Mouse (Mus musculus) heart, adult 8-10 months (tissue): Measurements from ENCODE around the gene Aox1. TPM values are rescaled to one million over a fixed set of nuclear protein-coding genes. Genes with fewer than 3 reads are reported as not detected.

Experiments
- DNase-seq: peaks from one replicate; pipeline ENCODE4 v3.0.0; 2022; ENCODE audit warnings: low spot score
- total RNA-seq, 4 experiments: library from RNA; stranded (reverse); gene quantifications; 2 replicates each; pipeline ENCODE4 v1.2.4; 2022

The Aox1 gene
- total RNA-seq, 4 experiments from 2014 or later, result 12.9 to 16.6 (median 13.5) TPM

- no peak for DNase-seq
Measured at GRCm38 (mm10) chr1:58065151-58065550, 35.4 kb downstream of the Aox1 start.

GRCm38 (mm10) chr1:58065606-58066005 is 35.9 kb downstream of the Aox1 start:
- peak; percentile 58 for DNase-seq

- no peak for DNase-seq
Measured at GRCm38 (mm10) chr1:58069181-58069580, 39.5 kb downstream of the Aox1 start.

- DNase-seq, result no peak
Measured at GRCm38 (mm10) chr1:58070091-58070490, 40.4 kb downstream of the Aox1 start.

- DNase-seq, result no peak
Measured at GRCm38 (mm10) chr1:58071006-58071405, 41.3 kb downstream of the Aox1 start.

- DNase-seq, result no peak
Measured at GRCm38 (mm10) chr1:58071509-58071908, 41.8 kb downstream of the Aox1 start.

GRCm38 (mm10) chr1:58072416-58072815 is 42.7 kb downstream of the Aox1 start:
- no peak for DNase-seq

GRCm38 (mm10) chr1:58072991-58073730 is 43.4 kb downstream of the Aox1 start:
- DNase-seq, result no peak

- no peak for DNase-seq
Measured at GRCm38 (mm10) chr1:58074266-58074665, 44.5 kb downstream of the Aox1 start.

GRCm38 (mm10) chr1:58077882-58078281 is 48.2 kb downstream of the Aox1 start:
- DNase-seq, result no peak

GRCm38 (mm10) chr1:58078390-58078789 is 48.7 kb downstream of the Aox1 start:
- DNase-seq, result no peak

GRCm38 (mm10) chr1:58079689-58080088 is 50.0 kb downstream of the Aox1 start:
- DNase-seq, result no peak

- DNase-seq, result no peak
Measured at GRCm38 (mm10) chr1:58080446-58080845, 50.7 kb downstream of the Aox1 start.

GRCm38 (mm10) chr1:58081356-58081755 is 51.6 kb downstream of the Aox1 start:
- no peak for DNase-seq

- no peak for DNase-seq
Measured at GRCm38 (mm10) chr1:58089316-58089715, 59.6 kb downstream of the Aox1 start.

GRCm38 (mm10) chr1:58090191-58090590 is 60.5 kb downstream of the Aox1 start:
- no peak for DNase-seq

GRCm38 (mm10) chr1:58091213-58091612 is 61.5 kb downstream of the Aox1 start:
- no peak for DNase-seq

- no peak for DNase-seq
Measured at GRCm38 (mm10) chr1:58091992-58092560, 62.3 kb downstream of the Aox1 start.

GRCm38 (mm10) chr1:58097338-58097737 is 67.6 kb downstream of the Aox1 start:
- no peak for DNase-seq

- no peak for DNase-seq
Measured at GRCm38 (mm10) chr1:58099119-58099518, 69.4 kb downstream of the Aox1 start.

GRCm38 (mm10) chr1:58101531-58102146 is 71.9 kb downstream of the Aox1 start:
- peak; percentile 80 for DNase-seq

GRCm38 (mm10) chr1:58102494-58102893 is 72.8 kb downstream of the Aox1 start:
- DNase-seq, result no peak

- DNase-seq, result no peak
Measured at GRCm38 (mm10) chr1:58105685-58106084, 76.0 kb downstream of the Aox1 start.
